Mouse (Mus musculus) brain, embryonic 14.5 days (tissue): ENCODE measurements around the gene Zscan12. TPM values are rescaled to one million over a fixed set of nuclear protein-coding genes. Genes with fewer than 3 reads are reported as not detected.
"Not testable (repeated sequence)": the region's sequence is repeated elsewhere in the genome, so short reads cannot be mapped to it uniquely, and the experiment has no call there.

Source experiments
- DNase-seq: peaks from one replicate; pipeline ENCODE4 v3.0.0-alpha.2; 2011; ENCODE audit warnings: low read depth
- CTCF ChIP-seq: fragments of 200-500 bp; IDR thresholded peaks from 2 replicates; pipeline ENCODE4 v1.5.1; 2012; ENCODE audit warnings: inconsistent platforms, mild to moderate bottlenecking, moderate library complexity, borderline replicate concordance; ENCODE audit not compliant: insufficient read depth, insufficient read length; ENCODE audit errors: extremely low read depth
- POLR2A ChIP-seq: fragments of 200-500 bp; IDR thresholded peaks from 2 replicates; pipeline ENCODE4 v1.6.1; 2012; ENCODE audit warnings: mild to moderate bottlenecking, inconsistent platforms, borderline replicate concordance; ENCODE audit not compliant: poor library complexity, insufficient read depth, insufficient read length, severe bottlenecking; ENCODE audit errors: extremely low read depth
- polyA plus RNA-seq: library from polyadenylated mRNA; depleted of rRNA; stranded (reverse); fragments of >200 nt; gene quantifications from 2 replicates; pipeline ENCODE4 v1.2.3, GENCODE M21; 2012

Gene Zscan12
- polyA plus RNA-seq, 1 experiment = 10.2 TPM

DNA sequence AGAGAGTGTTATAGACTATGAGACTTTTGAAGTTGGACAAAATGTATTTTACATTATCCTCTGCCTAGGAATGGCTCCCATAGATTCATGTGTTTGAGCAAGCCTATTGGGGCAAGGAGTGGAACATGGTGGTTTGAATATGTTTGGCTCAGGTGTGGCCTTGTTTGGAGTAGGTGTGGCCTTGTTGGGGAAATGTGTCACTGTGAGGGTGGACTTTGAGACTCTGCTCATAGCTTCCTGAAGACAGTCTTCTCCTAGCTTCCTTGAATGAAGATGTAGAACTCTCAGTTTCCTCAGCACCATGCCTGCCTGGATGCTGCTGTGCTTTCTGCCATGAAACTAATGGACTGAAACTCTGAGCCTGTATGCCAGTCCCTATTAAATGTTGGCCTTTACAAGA lies 12.0 kb upstream of the Zscan12 start:
- TF ChIP-seq CTCF (no peak), POLR2A (no peak)
- no peak for DNase-seq

- no peak for TF ChIP-seq CTCF
- TF ChIP-seq POLR2A = no peak
- peak; percentile 0 for DNase-seq
These were observed 1.1 kb downstream of the Zscan12 start for GRCm38 (mm10) chr13:21363719-21364118.

- TF ChIP-seq CTCF (no peak), POLR2A (no peak)
- no peak for DNase-seq
These were observed 4.0 kb downstream of the Zscan12 start for GRCm38 (mm10) chr13:21366635-21367034.

- no peak for DNase-seq
- TF ChIP-seq POLR2A (no peak), CTCF (no peak)
These were observed 10.1 kb downstream of the Zscan12 start for GRCm38 (mm10) chr13:21372700-21373099.

- no peak for DNase-seq
- TF ChIP-seq POLR2A (no peak), CTCF (no peak)
These were observed 15.2 kb downstream of the Zscan12 start for GRCm38 (mm10) chr13:21377773-21378172.

DNA sequence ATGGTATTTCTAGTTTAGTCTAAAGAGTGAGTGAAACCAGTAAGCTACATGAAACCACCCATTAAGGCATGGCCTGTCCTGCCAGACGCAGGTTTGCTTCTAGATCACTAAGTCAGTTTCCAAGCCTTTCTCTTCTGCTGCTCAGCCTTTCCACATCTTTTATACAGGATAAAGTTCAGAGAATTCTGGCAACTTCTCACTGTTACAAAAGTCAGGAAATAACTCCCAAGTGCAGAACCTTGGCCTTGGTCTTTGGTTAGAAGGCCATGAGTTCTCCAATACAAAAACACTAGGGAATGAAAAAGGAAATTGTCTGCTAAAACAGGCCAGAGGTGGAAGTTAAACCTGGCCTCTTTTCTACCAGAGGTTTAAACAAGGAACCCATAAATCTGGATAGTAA lies 32.6 kb downstream of the Zscan12 start:
- DNase-seq = no peak
- TF ChIP-seq POLR2A (no peak), CTCF (no peak)

- no peak for DNase-seq
- TF ChIP-seq CTCF = no peak
- TF ChIP-seq POLR2A = no peak
These were observed 33.0 kb downstream of the Zscan12 start for GRCm38 (mm10) chr13:21395623-21396022.

GRCm38 (mm10) chr13:21396048-21396447 lies 33.4 kb downstream of the Zscan12 start:
- DNase-seq = not testable (repeated sequence)

- TF ChIP-seq POLR2A (no peak), CTCF (no peak)
These were observed 34.9 kb downstream of the Zscan12 start for GRCm38 (mm10) chr13:21397486-21397885.

DNA sequence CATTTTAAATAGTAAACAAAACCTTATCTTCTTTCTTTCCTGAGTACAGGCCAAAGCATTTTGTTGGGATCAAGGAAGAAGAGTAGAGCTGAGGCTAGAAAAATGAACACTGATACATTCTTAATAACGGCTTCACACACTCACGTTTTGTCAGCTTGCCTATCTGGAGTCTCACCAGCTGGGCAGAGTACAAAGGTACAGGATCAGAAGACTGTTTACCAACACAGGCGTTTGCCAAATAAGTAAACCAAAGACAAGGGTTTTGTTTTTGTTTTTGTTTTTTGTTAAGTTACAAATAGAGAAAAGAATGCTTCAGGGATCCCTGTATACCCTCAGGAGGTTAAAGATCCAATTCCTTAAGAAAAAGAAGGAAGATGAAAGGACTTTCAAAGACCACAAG lies 38.5 kb downstream of the Zscan12 start:
- TF ChIP-seq CTCF (no peak), POLR2A (no peak)
- no peak for DNase-seq

More at GRCm38 (mm10) chr13:21397486-21397885, 34.9 kb downstream of the Zscan12 start:
- no peak for DNase-seq

DNA sequence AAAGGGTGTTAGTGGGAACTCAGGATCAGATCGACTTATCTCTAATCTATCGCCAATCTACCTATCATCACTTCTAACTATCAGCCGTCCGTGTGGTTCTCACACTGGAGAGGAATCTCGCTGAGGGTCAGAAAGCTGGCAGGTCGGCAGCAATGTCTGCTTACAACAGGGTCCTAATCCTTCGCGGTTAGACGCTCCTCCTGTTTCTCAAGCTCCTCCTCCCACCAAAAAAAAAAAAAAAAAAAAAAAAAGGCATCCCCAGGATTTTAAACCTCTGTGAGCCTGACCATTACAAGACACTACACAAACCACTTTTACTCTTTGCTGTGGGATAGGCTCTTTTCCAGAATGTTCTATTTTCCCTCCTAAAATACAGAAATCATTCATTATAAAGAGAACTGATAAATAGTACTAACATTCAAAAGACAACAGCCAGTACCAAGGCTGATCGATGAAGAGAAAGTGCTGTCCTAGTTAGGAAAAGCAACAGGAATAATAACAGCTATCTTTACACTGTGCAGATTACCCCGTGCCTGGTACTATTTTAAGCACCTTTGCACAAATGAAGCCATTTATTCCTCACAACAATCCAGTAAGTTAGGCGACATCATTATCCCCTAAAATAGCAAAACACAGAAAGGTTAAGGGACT lies 39.1 kb downstream of the Zscan12 start:
- DNase-seq = peak; percentile 43
- TF ChIP-seq CTCF = no peak
- no peak for TF ChIP-seq POLR2A

GRCm38 (mm10) chr13:21402287-21402846 lies 39.7 kb downstream of the Zscan12 start, which contains the start of gene Zkscan3:
Gene Zkscan3, minus strand, starts transcription at chr13:21402755.
- peak; percentile 36; the same call in 1 of the 2 replicates for TF ChIP-seq POLR2A
- no peak for TF ChIP-seq CTCF
- peak; percentile 94 for DNase-seq

DNA sequence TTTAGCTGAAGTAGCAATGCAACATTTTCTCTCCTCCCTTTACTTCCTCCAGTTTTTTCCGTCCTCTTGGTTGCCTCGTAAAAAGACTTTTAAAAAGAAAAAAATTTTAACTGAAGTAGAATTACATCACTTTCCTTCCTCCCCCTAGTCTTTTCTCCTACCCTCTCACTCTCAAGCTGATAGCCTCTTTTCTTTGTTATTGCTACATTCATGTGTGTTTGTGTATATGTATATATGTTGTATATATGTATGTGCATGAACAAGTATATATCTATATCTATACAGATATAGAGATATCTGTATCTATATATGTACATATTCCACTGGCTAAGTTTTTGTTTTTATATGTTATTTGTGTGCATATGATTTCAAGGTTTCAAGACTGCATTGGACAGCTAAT lies 40.2 kb downstream of the Zscan12 start:
- DNase-seq = no peak
- no peak for TF ChIP-seq CTCF
- no peak for TF ChIP-seq POLR2A

- TF ChIP-seq POLR2A (no peak), CTCF (no peak)
- no peak for DNase-seq
These were observed 44.7 kb downstream of the Zscan12 start for GRCm38 (mm10) chr13:21407341-21407740.

DNA sequence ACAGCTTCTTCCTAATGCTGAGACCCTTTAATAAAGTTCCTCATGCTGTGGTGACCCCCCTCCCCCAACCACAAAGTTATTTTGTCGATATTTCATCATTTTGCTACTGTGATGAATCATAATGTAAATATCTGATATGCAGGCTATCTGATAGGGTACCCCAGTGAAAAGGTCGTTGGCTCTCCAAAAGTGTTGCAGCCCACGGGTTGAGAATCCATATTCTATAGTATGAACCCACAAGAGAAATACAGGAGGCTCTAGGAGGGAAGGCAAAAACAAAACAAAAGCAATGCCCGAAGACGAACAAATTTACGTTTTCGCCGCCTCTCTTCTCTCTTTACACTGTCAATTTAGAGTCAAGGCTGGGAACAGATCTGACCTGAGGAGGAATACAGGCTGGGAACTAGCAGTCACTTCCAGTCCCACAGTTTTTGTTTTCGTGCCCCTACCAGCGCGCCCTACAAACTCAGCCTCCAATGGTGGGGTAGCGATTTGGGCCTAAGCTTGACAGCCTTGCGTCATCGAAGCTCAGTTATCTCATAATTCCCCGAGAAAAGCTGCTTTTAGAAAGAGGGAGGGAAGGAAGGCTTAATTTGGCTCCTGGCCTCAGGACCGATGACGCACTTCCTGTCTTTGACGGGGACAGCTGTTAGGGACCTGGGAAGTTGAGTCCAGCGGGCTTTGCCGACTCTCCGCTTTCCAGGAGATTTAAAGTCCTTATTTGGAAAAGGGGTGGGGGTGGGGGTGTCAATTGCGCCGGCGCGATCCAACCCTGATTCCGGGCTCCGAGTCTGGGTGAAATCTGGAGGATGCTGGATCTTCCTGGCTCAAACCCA lies 45.6 kb downstream of the Zscan12 start:
- TF ChIP-seq POLR2A (0 out of 2 replicates have a peak, but pooled peaks have one; percentile 47), CTCF (no peak)

More for the DNA sequence above, 45.6 kb downstream of the Zscan12 start:
- DNase-seq = peak; percentile 96
